Mouse (Mus musculus): ENCODE results near the gene Tvp23b. TPM values are rescaled to one million over a fixed set of nuclear protein-coding genes. Genes with fewer than 3 reads are reported as not detected.

Tvp23b gene
- polyA plus RNA-seq, 3 experiments from 2014 or later = 57.5 to 81.6 (median 63.6) TPM

- ATAC-seq = no peak
Measured at GRCm38 (mm10) chr11:62901699-62902323, 22.6 kb downstream of the Tvp23b start.

- no peak for ATAC-seq
Measured at GRCm38 (mm10) chr11:62903871-62904495, 24.7 kb downstream of the Tvp23b start.

GRCm38 (mm10) chr11:62909720-62910306 lies 30.6 kb downstream of the Tvp23b start:
- no peak for ATAC-seq

GRCm38 (mm10) chr11:62911362-62911761 lies 32.1 kb downstream of the Tvp23b start:
- no peak for ATAC-seq

- no peak for ATAC-seq
Measured at GRCm38 (mm10) chr11:62913141-62913540, 33.9 kb downstream of the Tvp23b start.

GRCm38 (mm10) chr11:62914532-62914931 lies 35.3 kb downstream of the Tvp23b start:
- no peak for ATAC-seq

GRCm38 (mm10) chr11:62915486-62915885 lies 36.2 kb downstream of the Tvp23b start:
- ATAC-seq = no peak

- ATAC-seq = no peak
Measured at GRCm38 (mm10) chr11:62916765-62917164, 37.5 kb downstream of the Tvp23b start.

- no peak for ATAC-seq
Measured at GRCm38 (mm10) chr11:62919946-62920742, 40.9 kb downstream of the Tvp23b start.

- ATAC-seq = no peak
Measured at GRCm38 (mm10) chr11:62920743-62921050, 41.4 kb downstream of the Tvp23b start.

GRCm38 (mm10) chr11:62921052-62921977 lies 42.1 kb downstream of the Tvp23b start:
- ATAC-seq = no peak

- ATAC-seq = no peak
Measured at GRCm38 (mm10) chr11:62924091-62924761, 45.0 kb downstream of the Tvp23b start.

GRCm38 (mm10) chr11:62929799-62930198 lies 50.5 kb downstream of the Tvp23b start:
- no peak for ATAC-seq

- ATAC-seq = no peak
Measured at GRCm38 (mm10) chr11:62930574-62930973, 51.3 kb downstream of the Tvp23b start.

- no peak for ATAC-seq
Measured at GRCm38 (mm10) chr11:62931141-62931540, 51.9 kb downstream of the Tvp23b start.

- no peak for ATAC-seq
Measured at GRCm38 (mm10) chr11:62933099-62933498, 53.8 kb downstream of the Tvp23b start.

- no peak for ATAC-seq
Measured at GRCm38 (mm10) chr11:62934795-62935514, 55.7 kb downstream of the Tvp23b start.

- no peak for ATAC-seq
Measured at GRCm38 (mm10) chr11:62937986-62938385, 58.7 kb downstream of the Tvp23b start.

GRCm38 (mm10) chr11:62938921-62939320 lies 59.7 kb downstream of the Tvp23b start:
- no peak for ATAC-seq

- no peak for ATAC-seq
Measured at GRCm38 (mm10) chr11:62940176-62940575, 60.9 kb downstream of the Tvp23b start.

- no peak for ATAC-seq
Measured at GRCm38 (mm10) chr11:62943538-62943937, 64.3 kb downstream of the Tvp23b start.

Measured in inflammation-experienced regulatory T-cells, adult 6 months (primary cell).